ENCODE assay signal across 7 mouse cellular contexts in genomic region chr12:97130276-97130675, GRCm38 (mm10).
DNase-seq lines count a peak whose midpoint lies in the region; ATAC-seq lines count a peak whose summit lies in the region.

No protein-coding gene starts in this region.

- DNase-seq in kidney, postnatal 10 days, result peak; percentile 63
- DNase-seq in 3T3-L1 (ENCODE audit: low read depth, low spot score) (peak; percentile 20), ES-CJ7 (ENCODE audit: low read depth, low spot score) (peak; percentile 16)
- peak; percentile 14 for DNase-seq in induced T-regulatory cell, adult 2 months (ENCODE audit: low read depth)
- no peak for DNase-seq in gastrocnemius, postnatal 14 days

- H3K27me3 ChIP-seq in kidney, embryonic 16.5 days (ENCODE audit: insufficient read depth, low read length), result no peaks in the 10 kb centered on the region

- H3K36me3 ChIP-seq in kidney, embryonic 16.5 days (ENCODE audit: insufficient read depth, low read length), result no peaks in the 10 kb centered on the region

- H3K27ac ChIP-seq in kidney, embryonic 16.5 days (ENCODE audit: low read length), result no peak overlapping the region

- no peaks in the 10 kb centered on the region for H3K9me3 ChIP-seq in kidney, embryonic 16.5 days (ENCODE audit: low read length)

- intact Hi-C loops in gastrocnemius, postnatal 14 days (cut with DNase I; ENCODE audit: low total_unique reads), result no loop called here

- H3K4me1 ChIP-seq in kidney, embryonic 16.5 days (ENCODE audit: insufficient read depth, low read length), result no peaks in the 10 kb centered on the region

- H3K4me2 ChIP-seq in kidney, embryonic 16.5 days (replicated peaks; ENCODE audit: low read depth, low read length), result no peak overlapping the region

- no peak overlapping the region for H3K4me3 ChIP-seq in kidney, embryonic 16.5 days (ENCODE audit: low read length)

- no peak for ATAC-seq in kidney, embryonic 16.5 days (ENCODE audit: low FRiP score, low TSS enrichment)
- no peak for ATAC-seq in CD4-positive, CD25-positive, alpha-beta regulatory T cell, adult 4 months

- H3K9ac ChIP-seq in kidney, embryonic 16.5 days (replicated peaks; ENCODE audit: low read length), result no peak overlapping the region
